Comparison of ENCODE assay signal across 9 mouse cellular contexts in the genomic region with DNA sequence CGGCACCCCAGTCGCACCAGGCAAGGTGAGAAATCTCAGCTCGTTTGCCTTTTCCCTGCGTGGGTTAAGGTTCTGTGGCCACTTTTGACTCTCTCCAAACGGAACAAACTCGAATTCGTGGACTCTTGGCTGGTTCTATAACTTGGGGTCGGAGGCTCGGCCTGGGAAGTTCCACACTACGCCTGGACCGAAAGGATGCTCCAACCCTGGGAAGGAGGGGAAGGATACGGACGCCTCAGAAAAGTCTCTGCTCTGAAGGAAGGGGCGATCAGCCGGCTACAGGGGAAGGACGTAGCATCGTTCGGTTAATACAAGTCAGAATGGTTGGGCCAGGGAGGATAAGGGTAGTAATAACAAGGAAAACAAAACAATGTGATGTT. TPM values are rescaled to one million over a fixed set of nuclear protein-coding genes. Genes with fewer than 3 reads are reported as not detected.
A peak's percentile ranks its signal among the peaks of the same experiment; 100 is the strongest.
DNase-seq lines count a peak whose midpoint lies in the region; ATAC-seq and TF ChIP-seq lines count a peak whose summit lies in the region.
"Had no signal": no experiment of that assay in that cellular context is flagged by ENCODE, and none has a peak within 500 bp of the region (broad histone marks: within the 10 kb centered on the region; RNA-seq: fewer than 3 reads in every experiment).

No protein-coding gene starts in this region.

- H3K9me3 ChIP-seq in kidney, postnatal 0 days (replicated peaks; ENCODE audit: low read length) = no peaks in the 10 kb centered on the region
- no peaks in the 10 kb centered on the region for H3K9me3 ChIP-seq in embryonic facial prominence, embryonic 11.5 days (replicated peaks; ENCODE audit: control insufficient read depth, low read length)
- H3K9me3 ChIP-seq in intestine, embryonic 14.5 days (ENCODE audit: control insufficient read depth, low read length) = no peaks in the 10 kb centered on the region
- no peaks in the 10 kb centered on the region for H3K9me3 ChIP-seq in midbrain, postnatal 0 days (ENCODE audit: low read length)

- H3K36me3 ChIP-seq in kidney, postnatal 0 days (ENCODE audit: insufficient read depth, low read length) = no peaks in the 10 kb centered on the region
- no peaks in the 10 kb centered on the region for H3K36me3 ChIP-seq in embryonic facial prominence, embryonic 11.5 days (replicated peaks; ENCODE audit: control insufficient read depth, insufficient read depth, low read depth, low read length)
- no peaks in the 10 kb centered on the region for H3K36me3 ChIP-seq in intestine, embryonic 14.5 days (ENCODE audit: control insufficient read depth, insufficient read depth, low read length)
- no peaks in the 10 kb centered on the region for H3K36me3 ChIP-seq in midbrain, postnatal 0 days (ENCODE audit: insufficient read depth, low read length)

- H3K4me1 ChIP-seq in kidney, postnatal 0 days (replicated peaks; ENCODE audit: insufficient read depth, low read length) = no peaks in the 10 kb centered on the region
- H3K4me1 ChIP-seq in embryonic facial prominence, embryonic 11.5 days (ENCODE audit: control insufficient read depth, insufficient read depth, low read length) = no peaks in the 10 kb centered on the region
- H3K4me1 ChIP-seq in intestine, embryonic 14.5 days (replicated peaks; ENCODE audit: control insufficient read depth, insufficient read depth, low read length) = peaks cover 4% of the 10 kb centered on the region; the same call in 1 of the 2 replicates
- H3K4me1 ChIP-seq in midbrain, postnatal 0 days (ENCODE audit: insufficient read depth, low read length) = peaks cover 4% of the 10 kb centered on the region; the same call in 1 of the 2 replicates

- H3K9ac ChIP-seq in kidney, postnatal 0 days (ENCODE audit: low read depth, low read length) = peak overlapping the region; percentile 80
- peak overlapping the region; percentile 66 for H3K9ac ChIP-seq in embryonic facial prominence, embryonic 11.5 days (replicated peaks; ENCODE audit: low read length)
- peak overlapping the region; percentile 66 for H3K9ac ChIP-seq in intestine, embryonic 14.5 days (ENCODE audit: low read length)
- H3K9ac ChIP-seq in midbrain, postnatal 0 days (replicated peaks; ENCODE audit: low read length, poor library complexity, severe bottlenecking) = peak overlapping the region; percentile 74

- peak overlapping the region; percentile 67 for H3K4me3 ChIP-seq in kidney, postnatal 0 days (replicated peaks; ENCODE audit: low read depth, low read length)
- peak overlapping the region; percentile 47 for H3K4me3 ChIP-seq in embryonic facial prominence, embryonic 11.5 days (ENCODE audit: low read depth, low read length)
- H3K4me3 ChIP-seq in intestine, embryonic 14.5 days (ENCODE audit: low read depth, low read length) = peak overlapping the region; percentile 64
- peak overlapping the region; percentile 73 for H3K4me3 ChIP-seq in midbrain, postnatal 0 days (ENCODE audit: low read depth, low read length)

- TF ChIP-seq CTCF in kidney, postnatal 0 days (IDR thresholded peaks at IDR 0.05; ENCODE audit: low read depth) = no peak
- no peak for TF ChIP-seq CTCF in midbrain, postnatal 0 days (IDR thresholded peaks at IDR 0.05)

- peak; percentile 79 for ATAC-seq in kidney, postnatal 0 days (replicated peaks; ENCODE audit: low FRiP score, low read depth)
- peak; percentile 79 for ATAC-seq in embryonic facial prominence, embryonic 11.5 days (replicated peaks; ENCODE audit: insufficient number of reproducible peaks, low FRiP score, low TSS enrichment, low read depth)
- ATAC-seq in intestine, embryonic 14.5 days (replicated peaks; ENCODE audit: low FRiP score, low TSS enrichment, low read depth) = peak; percentile 80
- ATAC-seq in midbrain, postnatal 0 days (ENCODE audit: low FRiP score) = peak; percentile 73

- no peak for DNase-seq in kidney, postnatal 0 days (ENCODE audit: low spot score)
- DNase-seq in kidney, adult 18-20 months = no peak
- DNase-seq in embryonic facial prominence, embryonic 11.5 days (ENCODE audit: low spot score) = no peak
- no peak for DNase-seq in intestine, embryonic 14.5 days (ENCODE audit: low spot score)
- no peak for DNase-seq in midbrain, postnatal 0 days (ENCODE audit: low spot score)
- DNase-seq in MN1 (ENCODE audit: low spot score) = no peak
- DNase-seq in right cerebral cortex, adult 2 months (ENCODE audit: low spot score in 2 of 2) = no peak
- no peak for DNase-seq in yolk sac, embryonic 10.5 days (ENCODE audit: low spot score)

- peak overlapping the region; percentile 66 for H3K4me2 ChIP-seq in kidney, postnatal 0 days (ENCODE audit: low read length)
- peak overlapping the region; percentile 54 for H3K4me2 ChIP-seq in embryonic facial prominence, embryonic 11.5 days (ENCODE audit: low read depth, low read length)
- peak overlapping the region; percentile 70 for H3K4me2 ChIP-seq in intestine, embryonic 14.5 days (ENCODE audit: low read length)
- H3K4me2 ChIP-seq in midbrain, postnatal 0 days (ENCODE audit: low read depth, low read length, poor library complexity, severe bottlenecking) = peak overlapping the region; percentile 66

- no peaks in the 10 kb centered on the region for H3K27me3 ChIP-seq in kidney, postnatal 0 days (ENCODE audit: insufficient read depth, low read length)
- no peaks in the 10 kb centered on the region for H3K27me3 ChIP-seq in embryonic facial prominence, embryonic 11.5 days (ENCODE audit: control insufficient read depth, insufficient read depth, low read length)
- no peaks in the 10 kb centered on the region for H3K27me3 ChIP-seq in intestine, embryonic 14.5 days (replicated peaks; ENCODE audit: control insufficient read depth, insufficient read depth, low read length)
- no peaks in the 10 kb centered on the region for H3K27me3 ChIP-seq in midbrain, postnatal 0 days (ENCODE audit: insufficient read depth, low read length)

- peak overlapping the region; percentile 89 for H3K27ac ChIP-seq in kidney, postnatal 0 days
- H3K27ac ChIP-seq in embryonic facial prominence, embryonic 11.5 days (replicated peaks; ENCODE audit: low read depth, low read length) = peak overlapping the region; percentile 16; the same call in 1 of the 2 replicates
- H3K27ac ChIP-seq in intestine, embryonic 14.5 days (ENCODE audit: low read depth) = peak overlapping the region; percentile 73
- H3K27ac ChIP-seq in midbrain, postnatal 0 days (ENCODE audit: low read depth, low read length) = peak overlapping the region; percentile 58

- under 1% methylated on average over 18 of the region's 18 CpGs for WGBS in kidney, postnatal 0 days
- WGBS in embryonic facial prominence, embryonic 11.5 days = under 1% methylated on average over 18 of the region's 18 CpGs
- under 1% methylated on average over 18 of the region's 18 CpGs for WGBS in intestine, embryonic 14.5 days
- WGBS in midbrain, postnatal 0 days = under 1% methylated on average over 18 of the region's 18 CpGs

RNA-seq across cellular contexts. Expression of a gene that starts 0.3 kb away (rescaled TPM):
- 48.1 and 50.8 TPM in 2 replicates for polyA plus RNA-seq in kidney, postnatal 0 days (2015; fragmentation: Nextera tagmentation; extraction: Ambion mirVana)
- polyA plus RNA-seq in embryonic facial prominence, embryonic 11.5 days (2014; fragmentation: Nextera tagmentation; extraction: Ambion mirVana) = 64.7 and 78.2 TPM in 2 replicates
- 24.2 and 26.2 TPM in 2 replicates for polyA plus RNA-seq in intestine, embryonic 14.5 days (2014; fragmentation: Nextera tagmentation; extraction: Ambion mirVana)
- total RNA-seq in midbrain, postnatal 0 days (2014; rRNA removed) = 9.2 and 12.5 TPM in 2 replicates
- 24.7 and 27.3 TPM in 2 replicates for polyA plus RNA-seq in midbrain, postnatal 0 days (2015; fragmentation: Nextera tagmentation; extraction: Ambion mirVana)

RNA-seq across cellular contexts. Expression of a gene that starts 11.6 kb away (rescaled TPM):
- 60.9 and 65.5 TPM in 2 replicates for polyA plus RNA-seq in kidney, postnatal 0 days (2015; fragmentation: Nextera tagmentation; extraction: Ambion mirVana)
- polyA plus RNA-seq in embryonic facial prominence, embryonic 11.5 days (2014; fragmentation: Nextera tagmentation; extraction: Ambion mirVana) = 81.9 and 96.6 TPM in 2 replicates
- 63.9 and 67.2 TPM in 2 replicates for polyA plus RNA-seq in intestine, embryonic 14.5 days (2014; fragmentation: Nextera tagmentation; extraction: Ambion mirVana)
- 87.6 and 95.7 TPM in 2 replicates for total RNA-seq in midbrain, postnatal 0 days (2014; rRNA removed)
- 63.9 and 70.4 TPM in 2 replicates for polyA plus RNA-seq in midbrain, postnatal 0 days (2015; fragmentation: Nextera tagmentation; extraction: Ambion mirVana)

RNA-seq across cellular contexts. Expression of a gene that starts 35.3 kb away (rescaled TPM):
- polyA plus RNA-seq in kidney, postnatal 0 days (2015; fragmentation: Nextera tagmentation; extraction: Ambion mirVana) = 14.0 and 14.3 TPM in 2 replicates
- 0.57 and 1.1 TPM in 2 replicates for polyA plus RNA-seq in embryonic facial prominence, embryonic 11.5 days (2014; fragmentation: Nextera tagmentation; extraction: Ambion mirVana)
- polyA plus RNA-seq in intestine, embryonic 14.5 days (2014; fragmentation: Nextera tagmentation; extraction: Ambion mirVana) = 0.46 and 0.47 TPM in 2 replicates
- total RNA-seq in midbrain, postnatal 0 days (2014; rRNA removed) = not detected in 2 replicates
- polyA plus RNA-seq in midbrain, postnatal 0 days (2015; fragmentation: Nextera tagmentation; extraction: Ambion mirVana) = 0.15 and 0.33 TPM in 2 replicates
- polyA plus RNA-seq: brain, embryonic 14.5 days had no signal

RNA-seq across cellular contexts. Expression of a gene that starts 58.0 kb away (rescaled TPM):
- polyA plus RNA-seq in kidney, postnatal 0 days (2015; fragmentation: Nextera tagmentation; extraction: Ambion mirVana) = 18.2 and 18.4 TPM in 2 replicates
- polyA plus RNA-seq in embryonic facial prominence, embryonic 11.5 days (2014; fragmentation: Nextera tagmentation; extraction: Ambion mirVana) = 31.0 and 35.2 TPM in 2 replicates
- 17.2 and 19.3 TPM in 2 replicates for polyA plus RNA-seq in intestine, embryonic 14.5 days (2014; fragmentation: Nextera tagmentation; extraction: Ambion mirVana)
- 9.2 and 13.6 TPM in 2 replicates for total RNA-seq in midbrain, postnatal 0 days (2014; rRNA removed)
- 8.8 and 9.2 TPM in 2 replicates for polyA plus RNA-seq in midbrain, postnatal 0 days (2015; fragmentation: Nextera tagmentation; extraction: Ambion mirVana)

RNA-seq across cellular contexts. Expression of a gene that starts 58.3 kb away (rescaled TPM):
- 0.74 TPM in 1 of 2 replicates, not detected in the other for polyA plus RNA-seq in kidney, postnatal 0 days (2015; fragmentation: Nextera tagmentation; extraction: Ambion mirVana)
- polyA plus RNA-seq in embryonic facial prominence, embryonic 11.5 days (2014; fragmentation: Nextera tagmentation; extraction: Ambion mirVana) = not detected in 2 replicates
- polyA plus RNA-seq in intestine, embryonic 14.5 days (2014; fragmentation: Nextera tagmentation; extraction: Ambion mirVana) = not detected in 2 replicates
- total RNA-seq in midbrain, postnatal 0 days (2014; rRNA removed) = not detected in 2 replicates
- 0.35 TPM in 1 of 2 replicates, not detected in the other for polyA plus RNA-seq in midbrain, postnatal 0 days (2015; fragmentation: Nextera tagmentation; extraction: Ambion mirVana)

Comparison
In these comparisons a context has a peak if more than half of its experiments do, and no peak if none do; other contexts are left out.
1. H3K27ac ChIP-seq: peak in every context shown above with its lines; median percentile 89 in kidney, postnatal 0 days; 73 in intestine, embryonic 14.5 days; 58 in midbrain, postnatal 0 days; 16 in embryonic facial prominence, embryonic 11.5 days.